Comparison of ENCODE assay signal across 15 mouse cellular contexts in genomic region chr6:118320021-118320525, GRCm38 (mm10).
"Had no signal": no experiment of that assay in that cellular context is flagged by ENCODE, and none has a peak within 500 bp of the region (broad histone marks: within the 10 kb centered on the region; RNA-seq: fewer than 3 reads in every experiment).

No protein-coding gene starts in this region.

- H3K36me3 ChIP-seq: lung, embryonic 15.5 days; midbrain, embryonic 13.5 days; midbrain, embryonic 15.5 days; neural tube, embryonic 12.5 days; stomach, embryonic 15.5 days had no signal

- H3K4me1 ChIP-seq: lung, embryonic 15.5 days; midbrain, embryonic 15.5 days; neural tube, embryonic 12.5 days; stomach, embryonic 15.5 days had no signal

- DNase-seq: lung, adult 2 months; lung, postnatal 14 days; lung, postnatal 36 days; right cerebral cortex, postnatal 14 days; thymus, adult 2 months; thymus, postnatal 25 days; thymus, postnatal 4 days had no signal

- H3K27me3 ChIP-seq: lung, embryonic 15.5 days; midbrain, embryonic 15.5 days; neural tube, embryonic 12.5 days; stomach, embryonic 15.5 days had no signal

- H3K9me3 ChIP-seq: lung, embryonic 15.5 days; midbrain, embryonic 13.5 days; midbrain, embryonic 15.5 days; neural tube, embryonic 12.5 days; stomach, embryonic 15.5 days had no signal

- H3K4me3 ChIP-seq: lung, embryonic 15.5 days; megakaryocyte, embryonic 14.5 days; midbrain, embryonic 13.5 days; midbrain, embryonic 15.5 days; neural tube, embryonic 12.5 days; stomach, embryonic 15.5 days had no signal

- H3K27ac ChIP-seq: lung, embryonic 15.5 days; macrophage; midbrain, embryonic 13.5 days; midbrain, embryonic 15.5 days; neural tube, embryonic 12.5 days; stomach, embryonic 15.5 days; stomach, postnatal 0 days had no signal
